Mouse (Mus musculus) liver, postnatal 0 days (tissue): ENCODE data around the gene Tspyl4. TPM values are rescaled to one million over a fixed set of nuclear protein-coding genes. Genes with fewer than 3 reads are reported as not detected.

Experiments
- ATAC-seq: fragments of 200-750 bp; cut with Nextera tagmentation; 2 replicates; pipeline ENCODE4 v1.8.0; 2017; ENCODE audit warnings: mild to moderate bottlenecking, moderate library complexity
- DNase-seq: peaks from one replicate; pipeline ENCODE4 v3.0.0-alpha.2; 2016
- H3K27ac ChIP-seq: fragments of 300-500 bp; sonication (generic); 2 replicates; pipeline ENCODE4 v1.5.1; 2014; ENCODE audit warnings: antibody characterized with exemption, moderate library complexity, mild to moderate bottlenecking, low read depth
- H3K27me3 ChIP-seq: fragments of 300-500 bp; sonication (generic); 2 replicates; pipeline ENCODE4 v1.6.1; 2014; ENCODE audit warnings: low read length, control low read depth, mixed read lengths; ENCODE audit not compliant: insufficient read depth
- H3K36me3 ChIP-seq: fragments of 300-500 bp; sonication (generic); replicated peaks from 2 replicates; pipeline ENCODE4 v1.6.1; 2014; ENCODE audit warnings: mild to moderate bottlenecking, control low read depth, low read length, moderate library complexity, mixed read lengths; ENCODE audit not compliant: insufficient read depth
- H3K4me1 ChIP-seq: fragments of 300-500 bp; sonication (generic); 2 replicates; pipeline ENCODE4 v1.6.1; 2014; ENCODE audit warnings: antibody characterized with exemption, mild to moderate bottlenecking, control low read depth; ENCODE audit not compliant: insufficient read depth
- H3K4me2 ChIP-seq: fragments of 300-500 bp; sonication (generic); 2 replicates; pipeline ENCODE4 v1.6.1; 2014; ENCODE audit warnings: low read depth, mild to moderate bottlenecking, low read length, moderate library complexity, mixed read lengths
- H3K4me3 ChIP-seq: fragments of 300-500 bp; sonication (generic); 2 replicates; pipeline ENCODE4 v1.5.1; 2014; ENCODE audit warnings: low read depth, low read length
- H3K9ac ChIP-seq: fragments of 300-500 bp; sonication (generic); replicated peaks from 2 replicates; pipeline ENCODE4 v1.6.1; 2014; ENCODE audit warnings: mild to moderate bottlenecking, moderate library complexity
- H3K9me3 ChIP-seq: fragments of 300-500 bp; sonication (generic); 2 replicates; pipeline ENCODE4 v1.6.1; 2016; ENCODE audit warnings: mild to moderate bottlenecking, control low read depth, low read length, mixed read lengths
- CTCF ChIP-seq: sonication (generic); IDR thresholded peaks from 2 replicates; pipeline ENCODE4 v1.5.1; 2016; ENCODE audit warnings: antibody characterized with exemption, low read depth
- EP300 ChIP-seq: IDR thresholded peaks from 2 replicates; pipeline ENCODE4 v1.6.1; 2016; ENCODE audit warnings: antibody characterized with exemption, low read depth, mild to moderate bottlenecking
- WGBS: fragments of 180-500 bp; shearing (Covaris S2); extraction: QIAGEN DNeasy Blood & Tissue Kit; methylation state at CpG from one replicate; pipeline ENCODE4 v1.1.7; 2014; ENCODE audit not compliant: insufficient replicate concordance; 5-methylcytosine and 5-hydroxymethylcytosine counted together
- polyA plus RNA-seq: library from polyadenylated mRNA; unstranded; fragments of >200 nt; fragmentation: Nextera tagmentation; extraction: Ambion mirVana; gene quantifications from 2 replicates; pipeline ENCODE4 v1.2.1, GENCODE M21; 2015

Gene Tspyl4
- polyA plus RNA-seq, 1 experiment from 2014 or later = 0.46 TPM

DNA sequence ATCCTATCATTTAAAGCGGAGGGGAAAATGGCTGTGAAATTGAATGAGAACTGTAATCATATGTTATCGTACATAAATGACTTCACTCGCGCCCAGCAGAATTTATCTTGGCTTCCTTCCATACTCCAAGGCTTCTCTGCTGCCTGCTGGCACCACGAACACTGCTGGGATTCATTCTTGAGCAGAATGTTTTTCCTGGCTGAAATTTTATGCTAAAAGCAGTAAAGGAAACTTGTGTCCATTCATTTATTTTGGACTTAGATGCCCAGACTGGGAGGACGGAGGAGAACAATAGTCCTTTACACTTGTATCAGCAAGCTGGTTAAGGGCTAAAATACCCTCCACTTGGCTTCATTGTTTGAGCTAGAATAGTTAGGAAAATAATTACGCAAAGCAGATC, 25.6 kb upstream of the Tspyl4 start:
- Histone ChIP-seq H3K27ac (no peak overlapping the region), H3K27me3 (no peaks in the 10 kb centered on the region), H3K9me3 (no peaks in the 10 kb centered on the region), H3K4me2 (no peak overlapping the region), H3K4me1 (no peaks in the 10 kb centered on the region), H3K4me3 (no peak overlapping the region), H3K9ac (no peak overlapping the region), H3K36me3 (no peaks in the 10 kb centered on the region)
- WGBS = 77% methylated on average over 7 of the region's 7 CpGs
- ATAC-seq (no peak), DNase-seq (no peak)
- TF ChIP-seq CTCF (no peak), EP300 (no peak)

DNA sequence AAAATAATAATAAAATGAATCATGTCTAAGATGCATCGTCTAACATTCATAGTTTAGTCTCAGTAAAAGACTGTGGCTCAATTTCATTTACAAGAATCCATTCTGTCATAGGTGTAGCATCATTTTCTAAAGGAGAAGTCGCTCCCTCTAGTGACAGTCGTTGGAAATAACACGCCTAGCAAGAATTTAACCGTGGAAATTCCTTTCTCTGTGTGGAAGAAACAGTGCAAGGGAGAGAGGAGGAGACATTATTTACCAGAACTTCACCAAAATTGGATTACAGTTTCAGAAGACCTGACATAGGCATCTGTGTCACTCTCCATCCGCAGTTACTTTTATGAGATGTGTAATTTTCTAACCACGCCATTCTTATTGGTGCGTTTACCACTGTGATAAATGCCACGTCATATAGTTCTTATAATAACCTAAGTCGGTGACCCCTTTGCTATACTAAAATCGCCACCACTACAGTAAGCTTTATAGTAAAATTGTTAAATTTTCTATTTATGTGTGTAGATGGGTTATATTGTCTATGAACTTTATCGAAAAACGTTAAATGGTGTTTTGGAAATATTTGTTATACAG, 16.6 kb upstream of the Tspyl4 start:
- H3K4me3 ChIP-seq = peak overlapping the region; percentile 99
- peak; percentile 48 for DNase-seq

DNA sequence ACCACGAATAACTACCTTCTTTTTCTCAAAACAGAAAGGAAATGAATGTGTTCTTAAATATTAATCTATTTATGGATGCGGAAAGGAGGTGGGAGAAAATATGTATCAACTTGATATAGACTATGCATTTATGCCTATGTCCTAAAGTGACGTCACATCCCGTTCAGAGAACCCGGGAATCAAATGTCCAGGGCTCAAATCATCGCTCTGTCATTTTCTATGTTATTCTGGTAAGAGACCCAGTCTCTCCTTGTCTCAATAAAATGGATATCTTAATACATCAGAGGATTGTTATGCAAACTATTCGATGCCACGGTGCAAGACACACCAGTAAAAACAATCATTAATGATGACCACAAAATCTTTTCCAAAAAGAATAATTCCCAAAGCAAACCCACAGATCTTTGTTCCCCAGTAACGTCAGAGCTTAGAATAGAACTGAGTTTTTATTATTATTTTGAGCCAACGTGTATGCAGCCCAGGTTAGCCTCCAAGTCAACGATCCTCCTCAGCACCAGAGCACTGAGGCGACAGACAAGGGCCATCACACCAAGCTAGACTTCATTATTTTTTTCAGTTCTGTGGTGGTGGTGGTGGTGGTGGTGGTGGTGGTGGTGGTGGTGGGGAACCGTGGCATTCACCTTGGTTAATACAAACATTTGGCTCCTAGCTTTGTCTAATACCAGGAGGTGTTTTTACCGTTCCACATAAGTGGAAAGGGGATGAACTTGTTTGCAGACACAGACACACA, 15.9 kb upstream of the Tspyl4 start:
- peaks cover 14% of the 10 kb centered on the region for H3K4me1 ChIP-seq
- ATAC-seq (peak; percentile 13), DNase-seq (no peak)
- H3K4me3 ChIP-seq = peak overlapping the region; percentile 99
- no peaks in the 10 kb centered on the region for H3K9me3 ChIP-seq
- 17% methylated on average over 14 of the region's 14 CpGs for WGBS
- TF ChIP-seq CTCF (no peak), EP300 (no peak)
- H3K27me3 ChIP-seq = no peaks in the 10 kb centered on the region
- H3K9ac ChIP-seq = peak overlapping the region; percentile 98
- peak overlapping the region; percentile 88 for H3K27ac ChIP-seq
- no peaks in the 10 kb centered on the region for H3K36me3 ChIP-seq
- peak overlapping the region; percentile 92 for H3K4me2 ChIP-seq

More for the DNA sequence above, 16.6 kb upstream of the Tspyl4 start:
- TF ChIP-seq CTCF (peak; percentile 82), EP300 (no peak)
- no peak overlapping the region for H3K9ac ChIP-seq
- H3K27ac ChIP-seq = no peak overlapping the region
- no peaks in the 10 kb centered on the region for H3K27me3 ChIP-seq
- H3K4me2 ChIP-seq = peak overlapping the region; percentile 92
- H3K4me1 ChIP-seq = peaks cover 14% of the 10 kb centered on the region
- no peaks in the 10 kb centered on the region for H3K36me3 ChIP-seq
- no peaks in the 10 kb centered on the region for H3K9me3 ChIP-seq
- ATAC-seq = no peak
- WGBS = 21% methylated on average over 13 of the region's 13 CpGs

GRCm38 (mm10) chr10:34281962-34282388, 15.3 kb upstream of the Tspyl4 start, which contains the start of gene Tspyl1:
Gene Tspyl1, plus strand, starts transcription at chr10:34282190.
- TF ChIP-seq CTCF (no peak), EP300 (peak; percentile 84)
- no peaks in the 10 kb centered on the region for H3K9me3 ChIP-seq
- peaks cover 14% of the 10 kb centered on the region for H3K4me1 ChIP-seq
- ATAC-seq = peak; percentile 98
- H3K4me3 ChIP-seq = peak within 1 kb of the TSS; percentile 99
- H3K9ac ChIP-seq = peak within 1 kb of the TSS; percentile 98
- under 1% methylated on average over 38 of the region's 38 CpGs for WGBS
- peak within 1 kb of the TSS; percentile 91 for H3K27ac ChIP-seq
- no peaks in the 10 kb centered on the region for H3K27me3 ChIP-seq
- H3K36me3 ChIP-seq = no peaks in the 10 kb centered on the region; the same call in 1 of the 2 replicates
- peak; percentile 98 for DNase-seq
- peak within 1 kb of the TSS; percentile 92 for H3K4me2 ChIP-seq

- no peak for TF ChIP-seq EP300
- no peak for TF ChIP-seq CTCF
- Histone ChIP-seq H3K9ac (peak overlapping the region; percentile 98), H3K4me3 (peak overlapping the region; percentile 99), H3K36me3 (peaks cover 6% of the 10 kb centered on the region), H3K27me3 (no peaks in the 10 kb centered on the region), H3K27ac (peak overlapping the region; percentile 91), H3K4me2 (peak overlapping the region; percentile 92), H3K4me1 (peaks cover 14% of the 10 kb centered on the region), H3K9me3 (no peaks in the 10 kb centered on the region)
- WGBS = 4% methylated on average over 47 of the region's 47 CpGs
- DNase-seq (peak; percentile 71), ATAC-seq (peak; percentile 53)
These were observed 14.6 kb upstream of the Tspyl4 start for GRCm38 (mm10) chr10:34282420-34283238.

DNA sequence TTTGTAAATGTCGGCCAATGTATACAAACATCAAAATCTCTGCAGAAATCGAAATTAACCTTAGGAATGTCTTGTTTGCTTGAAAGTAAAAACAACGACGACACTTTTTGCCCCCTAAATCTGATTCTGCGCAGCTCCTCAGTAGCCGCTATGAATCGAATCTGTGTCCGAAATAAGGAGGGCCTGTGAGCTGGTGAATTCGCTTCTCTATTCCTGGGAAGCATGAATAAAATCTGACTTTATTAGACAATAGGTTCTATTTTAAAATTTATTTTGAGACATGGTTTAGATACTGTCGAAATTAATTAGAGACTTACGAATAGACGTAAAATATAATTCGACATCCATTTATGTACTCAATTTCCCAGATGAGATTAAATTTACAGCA, 337 bp upstream of the Tspyl4 start:
- H3K36me3 ChIP-seq = no peaks in the 10 kb centered on the region
- H3K9me3 ChIP-seq = no peaks in the 10 kb centered on the region
- DNase-seq (no peak), ATAC-seq (no peak)
- H3K27me3 ChIP-seq = no peaks in the 10 kb centered on the region
- no peak overlapping the region for H3K27ac ChIP-seq
- peaks cover 11% of the 10 kb centered on the region; the same call in 1 of the 2 replicates for H3K4me1 ChIP-seq
- no peak for TF ChIP-seq CTCF
- TF ChIP-seq EP300 = no peak
- H3K4me2 ChIP-seq = peak overlapping the region; percentile 89
- 0 out of 2 replicates have a peak overlapping the region, but pooled peaks have one; percentile 19 for H3K9ac ChIP-seq
- peak overlapping the region; percentile 62 for H3K4me3 ChIP-seq
- WGBS = 6% methylated on average over 13 of the region's 13 CpGs
